Mouse (Mus musculus) adrenal gland, postnatal 10 days (tissue): ENCODE measurements around the gene Znrf1. TPM values are rescaled to one million over a fixed set of nuclear protein-coding genes. Genes with fewer than 3 reads are reported as not detected.

Experiments
- DNase-seq: peaks from one replicate; pipeline ENCODE4 v3.0.0; 2021; ENCODE audit warnings: mixed read lengths
- total RNA-seq, 2 experiments: library from RNA; stranded (reverse); gene quantifications; 2 replicates each; pipeline ENCODE4 v1.2.3; 2021

Znrf1 gene
- total RNA-seq, 2 experiments from 2014 or later, result 40.0 to 62.6 TPM

- DNase-seq, result no peak
Measured at GRCm38 (mm10) chr8:111599707-111600444, 64.0 kb downstream of the Znrf1 start.

- DNase-seq, result no peak
Measured at GRCm38 (mm10) chr8:111602050-111602449, 66.2 kb downstream of the Znrf1 start.

- DNase-seq, result no peak
Measured at GRCm38 (mm10) chr8:111604986-111605385, 69.1 kb downstream of the Znrf1 start.

GRCm38 (mm10) chr8:111606961-111607360, 71.1 kb downstream of the Znrf1 start:
- DNase-seq, result no peak

- DNase-seq, result no peak
Measured at GRCm38 (mm10) chr8:111607414-111607813, 71.5 kb downstream of the Znrf1 start.

- no peak for DNase-seq
Measured at GRCm38 (mm10) chr8:111613181-111613580, 77.3 kb downstream of the Znrf1 start.

GRCm38 (mm10) chr8:111614786-111615701, 79.1 kb downstream of the Znrf1 start:
- no peak for DNase-seq

- DNase-seq, result no peak
Measured at GRCm38 (mm10) chr8:111617812-111618211, 81.9 kb downstream of the Znrf1 start.

- DNase-seq, result no peak
Measured at GRCm38 (mm10) chr8:111618273-111618672, 82.4 kb downstream of the Znrf1 start.

- DNase-seq, result peak; percentile 68
Measured at GRCm38 (mm10) chr8:111619936-111620335, 84.0 kb downstream of the Znrf1 start.

- no peak for DNase-seq
Measured at GRCm38 (mm10) chr8:111622104-111622503, 86.2 kb downstream of the Znrf1 start.

GRCm38 (mm10) chr8:111622553-111622952, 86.7 kb downstream of the Znrf1 start:
- DNase-seq, result peak; percentile 57

- DNase-seq, result peak; percentile 88
Measured at GRCm38 (mm10) chr8:111624081-111624852, 88.4 kb downstream of the Znrf1 start.

- DNase-seq, result no peak
Measured at GRCm38 (mm10) chr8:111624853-111625221, 88.9 kb downstream of the Znrf1 start.

- peak; percentile 83 for DNase-seq
Measured at GRCm38 (mm10) chr8:111625694-111626527, 90.0 kb downstream of the Znrf1 start.

GRCm38 (mm10) chr8:111626528-111626820, 90.6 kb downstream of the Znrf1 start:
- DNase-seq, result no peak

- no peak for DNase-seq
Measured at GRCm38 (mm10) chr8:111626933-111627332, 91.0 kb downstream of the Znrf1 start.

- DNase-seq, result no peak
Measured at GRCm38 (mm10) chr8:111627923-111628322, 92.0 kb downstream of the Znrf1 start.

GRCm38 (mm10) chr8:111628401-111628800, 92.5 kb downstream of the Znrf1 start:
- no peak for DNase-seq

GRCm38 (mm10) chr8:111628894-111629501, 93.1 kb downstream of the Znrf1 start:
- DNase-seq, result no peak

- peak; percentile 85 for DNase-seq
Measured at GRCm38 (mm10) chr8:111630105-111630521, 94.2 kb downstream of the Znrf1 start, which contains the start of gene Ldhd. TSS of gene Ldhd (minus strand) at chr8:111630374.
